Mouse (Mus musculus) mouse embryonic stem cell (cell line): Measurements from ENCODE around the gene Gm43302.
"Not testable (repeated sequence)": the region's sequence is repeated elsewhere in the genome, so short reads cannot be mapped to it uniquely, and the experiment has no call there.

ENCODE experiments used
- in situ Hi-C, 2 experiments: fragments of 300-500 bp; cut with MboI; formaldehyde crosslinking; loops; 1 replicate in 1 of 2; 3 replicates in 1 of 2; pipeline ENCODE4 v1.14.3; 2019 to 2020; ENCODE audit warnings: low sequenced_read_pairs in 2 of 2, low pct_unique_long_range_greater_than_20kb in 1 of 2, mixed read lengths in 1 of 2; ENCODE audit not compliant: unreplicated experiment in 1 of 2

Gm43302 gene

GRCm38 (mm10) chr5:105293226-105294165 is at the start of gene Gm43302, which contains the start of gene Gbp6:
Gene Gm43302 (minus strand): TSS chr5:105293695.
Gene Gbp6 (minus strand): TSS chr5:105293698.
- in situ Hi-C loops = not testable (repeated sequence)

- in situ Hi-C loops = no loop called here
Observed at GRCm38 (mm10) chr5:105341281-105341680, 47.8 kb upstream of the Gm43302 start.

GRCm38 (mm10) chr5:105322543-105322942 is 29.0 kb upstream of the Gm43302 start:
- in situ Hi-C loops = no loop called here

- in situ Hi-C loops = no loop called here
Observed at GRCm38 (mm10) chr5:105310941-105311340, 17.4 kb upstream of the Gm43302 start.

GRCm38 (mm10) chr5:105309148-105309547 is 15.7 kb upstream of the Gm43302 start:
- in situ Hi-C loops = not testable (repeated sequence)

GRCm38 (mm10) chr5:105306946-105307345 is 13.5 kb upstream of the Gm43302 start:
- in situ Hi-C loops = not testable (repeated sequence)

- in situ Hi-C loops = no loop called here
Observed at GRCm38 (mm10) chr5:105306159-105306581, 12.7 kb upstream of the Gm43302 start.

- in situ Hi-C loops = not testable (repeated sequence)
Observed at GRCm38 (mm10) chr5:105305671-105306070, 12.2 kb upstream of the Gm43302 start.

- in situ Hi-C loops = no loop called here
Observed at GRCm38 (mm10) chr5:105301963-105302362, 8.5 kb upstream of the Gm43302 start.

GRCm38 (mm10) chr5:105301531-105301930 is 8.0 kb upstream of the Gm43302 start:
- in situ Hi-C loops = no loop called here

GRCm38 (mm10) chr5:105295746-105296145 is 2.3 kb upstream of the Gm43302 start:
- in situ Hi-C loops = no loop called here

- in situ Hi-C loops = no loop called here
Observed at GRCm38 (mm10) chr5:105292492-105292891, 1.0 kb downstream of the Gm43302 start.

- in situ Hi-C loops = not testable (repeated sequence)
Observed at GRCm38 (mm10) chr5:105290921-105291320, 2.6 kb downstream of the Gm43302 start.

- in situ Hi-C loops = not testable (repeated sequence)
Observed at GRCm38 (mm10) chr5:105260673-105261072, 32.8 kb downstream of the Gm43302 start.

GRCm38 (mm10) chr5:105252491-105252890 is 41.0 kb downstream of the Gm43302 start:
- in situ Hi-C loops = no loop called here

GRCm38 (mm10) chr5:105244741-105245140 is 48.8 kb downstream of the Gm43302 start:
- in situ Hi-C loops = not testable (repeated sequence)

- in situ Hi-C loops = not testable (repeated sequence)
Observed at GRCm38 (mm10) chr5:105240982-105241381, 52.5 kb downstream of the Gm43302 start.

GRCm38 (mm10) chr5:105239483-105240047 is 53.9 kb downstream of the Gm43302 start, which contains the start of gene Gbp10:
Gene Gbp10 (minus strand): TSS chr5:105239533.
- in situ Hi-C loops = not testable (repeated sequence)

GRCm38 (mm10) chr5:105238402-105238801 is 55.1 kb downstream of the Gm43302 start:
- in situ Hi-C loops = not testable (repeated sequence)
